ENCODE assay signal across 9 mouse cellular contexts in genomic region chr4:43711821-43712220, GRCm38 (mm10). TPM values are rescaled to one million over a fixed set of nuclear protein-coding genes. Genes with fewer than 3 reads are reported as not detected.
DNase-seq lines count a peak whose midpoint lies in the region; ATAC-seq and TF ChIP-seq lines count a peak whose summit lies in the region.
"Had no signal": no experiment of that assay in that cellular context is flagged by ENCODE, and none has a peak within 500 bp of the region (broad histone marks: within the 10 kb centered on the region; RNA-seq: fewer than 3 reads in every experiment).

No protein-coding gene starts in this region.

- no peak overlapping the region for H3K4me2 ChIP-seq in kidney, postnatal 0 days (ENCODE audit: low read length)
- no peak overlapping the region for H3K4me2 ChIP-seq in liver, postnatal 0 days (ENCODE audit: low read depth, low read length)

- no peak overlapping the region for H3K27ac ChIP-seq in kidney, postnatal 0 days
- H3K27ac ChIP-seq in liver, postnatal 0 days (ENCODE audit: low read depth): no peak overlapping the region

- no peak overlapping the region for H3K9ac ChIP-seq in kidney, postnatal 0 days (ENCODE audit: low read depth, low read length)
- no peak overlapping the region for H3K9ac ChIP-seq in liver, postnatal 0 days (replicated peaks)

- TF ChIP-seq CTCF in kidney, postnatal 0 days (IDR thresholded peaks at IDR 0.05; ENCODE audit: low read depth): peak; percentile 95
- TF ChIP-seq CTCF in liver, postnatal 0 days (IDR thresholded peaks at IDR 0.05; ENCODE audit: low read depth): peak; percentile 89

- H3K27me3 ChIP-seq in kidney, postnatal 0 days (ENCODE audit: insufficient read depth, low read length): no peaks in the 10 kb centered on the region
- H3K27me3 ChIP-seq in liver, postnatal 0 days (ENCODE audit: insufficient read depth, low read length): 0 out of 2 replicates have a peak, but pooled peaks cover 2% of the 10 kb centered on the region

- no peak overlapping the region for H3K4me3 ChIP-seq in kidney, postnatal 0 days (replicated peaks; ENCODE audit: low read depth, low read length)
- no peak overlapping the region for H3K4me3 ChIP-seq in liver, postnatal 0 days (ENCODE audit: low read depth, low read length)

- 1% methylated on average over 2 of the region's 2 CpGs for WGBS in kidney, postnatal 0 days
- WGBS in liver, postnatal 0 days (ENCODE audit: insufficient replicate concordance): 2% methylated on average over 2 of the region's 2 CpGs

- no peaks in the 10 kb centered on the region for H3K36me3 ChIP-seq in kidney, postnatal 0 days (ENCODE audit: insufficient read depth, low read length)
- H3K36me3 ChIP-seq in liver, postnatal 0 days (replicated peaks; ENCODE audit: insufficient read depth, low read length): no peaks in the 10 kb centered on the region

- no peaks in the 10 kb centered on the region for H3K9me3 ChIP-seq in kidney, postnatal 0 days (replicated peaks; ENCODE audit: low read length)
- no peaks in the 10 kb centered on the region for H3K9me3 ChIP-seq in liver, postnatal 0 days (ENCODE audit: low read length)

- no peak for TF ChIP-seq EP300 in liver, postnatal 0 days (IDR thresholded peaks at IDR 0.05; ENCODE audit: low read depth)

- peak; percentile 85 to 88 for DNase-seq in B cell, adult 2 months
- peak; percentile 40 for DNase-seq in MN1 (ENCODE audit: low spot score)
- peak; percentile 85 for DNase-seq in cerebellum, adult 9-10 months
- peak; percentile 51 for DNase-seq in gastrocnemius, postnatal 25 days
- peak; percentile 87 for DNase-seq in kidney, postnatal 0 days (ENCODE audit: low spot score)
- DNase-seq in liver, postnatal 0 days: peak; percentile 84
- peak; percentile 76 for DNase-seq in right cerebral cortex, adult 18-20 months
- DNase-seq in urinary bladder, postnatal 4 days (ENCODE audit: low spot score in 2 of 2): peak; percentile 61 to 87

- H3K4me1 ChIP-seq in kidney, postnatal 0 days (replicated peaks; ENCODE audit: insufficient read depth, low read length): no peaks in the 10 kb centered on the region
- H3K4me1 ChIP-seq in liver, postnatal 0 days (ENCODE audit: insufficient read depth): no peaks in the 10 kb centered on the region

- no peak for ATAC-seq in kidney, postnatal 0 days (replicated peaks; ENCODE audit: low FRiP score, low read depth)
- ATAC-seq in liver, postnatal 0 days: no peak

RNA-seq across cellular contexts. Expression of gene Olfr71, which starts 1.8 kb away (rescaled TPM):
- total RNA-seq in gastrocnemius, postnatal 25 days (2021): not detected
- polyA plus RNA-seq in kidney, postnatal 0 days (2015; fragmentation: Nextera tagmentation; extraction: Ambion mirVana): not detected in 2 replicates
- not detected in 2 replicates for polyA plus RNA-seq in liver, postnatal 0 days (2015; fragmentation: Nextera tagmentation; extraction: Ambion mirVana)
- total RNA-seq: hematopoietic stem cell, adult 5-6 weeks had no signal

RNA-seq across cellular contexts. Expression of gene Olfr70, which starts 11.2 kb away (rescaled TPM):
- not detected for total RNA-seq in gastrocnemius, postnatal 25 days (2021)
- polyA plus RNA-seq in kidney, postnatal 0 days (2015; fragmentation: Nextera tagmentation; extraction: Ambion mirVana): not detected in 2 replicates
- polyA plus RNA-seq in liver, postnatal 0 days (2015; fragmentation: Nextera tagmentation; extraction: Ambion mirVana): not detected in 2 replicates
- total RNA-seq: hematopoietic stem cell, adult 5-6 weeks had no signal

RNA-seq across cellular contexts. Expression of gene Hrct1, which starts 15.2 kb away (rescaled TPM):
- total RNA-seq in gastrocnemius, postnatal 25 days (2021): 1 to 10 TPM; 1.4 to 2.3 TPM
- polyA plus RNA-seq in kidney, postnatal 0 days (2015; fragmentation: Nextera tagmentation; extraction: Ambion mirVana): 2.7 and 3.2 TPM in 2 replicates
- polyA plus RNA-seq in liver, postnatal 0 days (2015; fragmentation: Nextera tagmentation; extraction: Ambion mirVana): 0.40 and 0.50 TPM in 2 replicates
- total RNA-seq: hematopoietic stem cell, adult 5-6 weeks had no signal

RNA-seq across cellular contexts. Expression of gene Spaar, which starts 18.0 kb away (rescaled TPM):
- 1 to 10 TPM; 1.3 to 1.5 TPM for total RNA-seq in gastrocnemius, postnatal 25 days (2021)
- 0.40 and 0.43 TPM in 2 replicates for polyA plus RNA-seq in kidney, postnatal 0 days (2015; fragmentation: Nextera tagmentation; extraction: Ambion mirVana)
- polyA plus RNA-seq in liver, postnatal 0 days (2015; fragmentation: Nextera tagmentation; extraction: Ambion mirVana): 0.07 and 0.13 TPM in 2 replicates
- total RNA-seq: hematopoietic stem cell, adult 5-6 weeks had no signal

RNA-seq across cellular contexts. Expression of gene Fam221b, which starts 42.9 kb away (rescaled TPM):
- total RNA-seq in gastrocnemius, postnatal 25 days (2021): under 1 TPM in 1 of 2 experiments, not detected in 1; 0.13 TPM
- 2.9 and 3.8 TPM in 2 replicates for polyA plus RNA-seq in kidney, postnatal 0 days (2015; fragmentation: Nextera tagmentation; extraction: Ambion mirVana)
- 1.7 and 1.8 TPM in 2 replicates for polyA plus RNA-seq in liver, postnatal 0 days (2015; fragmentation: Nextera tagmentation; extraction: Ambion mirVana)
